ENCODE assay signal across 22 mouse cellular contexts in genomic region chr7:63725040-63725729, GRCm38 (mm10).
DNase-seq lines count a peak whose midpoint lies in the region; ATAC-seq lines count a peak whose summit lies in the region.
"Had no signal": no experiment of that assay in that cellular context is flagged by ENCODE, and none has a peak within 500 bp of the region (broad histone marks: within the 10 kb centered on the region; RNA-seq: fewer than 3 reads in every experiment).

No protein-coding gene starts in this region.

- ATAC-seq in forebrain, embryonic 12.5 days (ENCODE audit: low FRiP score): peak; percentile 58; the same call in 1 of the 2 replicates
- ATAC-seq in midbrain, embryonic 13.5 days: peak; percentile 60; the same call in 1 of the 2 replicates
- no peak for ATAC-seq in midbrain, embryonic 11.5 days (ENCODE audit: low FRiP score)
- ATAC-seq in forebrain, embryonic 15.5 days (replicated peaks): peak; percentile 85
- ATAC-seq: activated CD4-positive, CD25-positive, alpha-beta regulatory T cell, adult 4 months; hindbrain, embryonic 16.5 days; intestine, embryonic 15.5 days had no signal

- no peak for DNase-seq in forebrain, embryonic 10.5 days (ENCODE audit: extremely low spot score, low spot score)
- no peak for DNase-seq in midbrain, embryonic 11.5 days (ENCODE audit: low spot score, missing footprints)
- peak; percentile 25 for DNase-seq in brain, adult 2 months (ENCODE audit: low read depth, low spot score)
- DNase-seq in adrenal gland, postnatal 36 days: no peak
- no peak for DNase-seq in left cerebral cortex, adult 9 months (ENCODE audit: low spot score in 2 of 2)
- DNase-seq: adrenal gland, adult 8-10 months; adrenal gland, postnatal 25 days; cerebellum, adult 11-12 months; cerebellum, adult 8-10 months; cerebellum, postnatal 14 days; gastrocnemius, postnatal 25 days; heart, adult 2 months; kidney, adult 11 months had no signal

- H3K4me3 ChIP-seq in forebrain, embryonic 12.5 days (replicated peaks): no peak overlapping the region
- H3K4me3 ChIP-seq in forebrain, embryonic 10.5 days: no peak overlapping the region
- no peak overlapping the region for H3K4me3 ChIP-seq in midbrain, embryonic 13.5 days (replicated peaks)
- no peak overlapping the region for H3K4me3 ChIP-seq in midbrain, embryonic 11.5 days (ENCODE audit: low read depth, low read length)
- H3K4me3 ChIP-seq in forebrain, embryonic 15.5 days: no peak overlapping the region
- H3K4me3 ChIP-seq: heart, adult 2 months; hindbrain, embryonic 10.5 days; hindbrain, embryonic 13.5 days; intestine, embryonic 15.5 days had no signal

- H3K9ac ChIP-seq in forebrain, embryonic 12.5 days: no peak overlapping the region
- H3K9ac ChIP-seq in midbrain, embryonic 13.5 days (replicated peaks): no peak overlapping the region
- no peak overlapping the region for H3K9ac ChIP-seq in midbrain, embryonic 11.5 days (ENCODE audit: low read length)
- no peak overlapping the region for H3K9ac ChIP-seq in forebrain, embryonic 15.5 days (replicated peaks)
- H3K9ac ChIP-seq: hindbrain, embryonic 13.5 days; intestine, embryonic 15.5 days had no signal

- no peak overlapping the region for H3K4me2 ChIP-seq in forebrain, embryonic 12.5 days
- no peak overlapping the region for H3K4me2 ChIP-seq in midbrain, embryonic 13.5 days (replicated peaks)
- no peak overlapping the region for H3K4me2 ChIP-seq in midbrain, embryonic 11.5 days
- H3K4me2 ChIP-seq in forebrain, embryonic 15.5 days (replicated peaks): no peak overlapping the region
- H3K4me2 ChIP-seq: heart, embryonic 11.5 days; hindbrain, embryonic 13.5 days; intestine, embryonic 15.5 days had no signal

- no peaks in the 10 kb centered on the region for H3K27me3 ChIP-seq in forebrain, embryonic 12.5 days
- H3K27me3 ChIP-seq in forebrain, embryonic 10.5 days (ENCODE audit: poor library complexity, severe bottlenecking): no peaks in the 10 kb centered on the region
- no peaks in the 10 kb centered on the region for H3K27me3 ChIP-seq in midbrain, embryonic 13.5 days
- H3K27me3 ChIP-seq in midbrain, embryonic 11.5 days (ENCODE audit: control insufficient read depth, insufficient read depth, low read length): no peaks in the 10 kb centered on the region
- H3K27me3 ChIP-seq in forebrain, embryonic 15.5 days: no peaks in the 10 kb centered on the region
- H3K27me3 ChIP-seq: hindbrain, embryonic 13.5 days; intestine, embryonic 15.5 days had no signal

- WGBS in forebrain, embryonic 12.5 days: 61% methylated on average over 6 of the region's 6 CpGs
- 79% methylated on average over 6 of the region's 6 CpGs for WGBS in forebrain, embryonic 10.5 days
- 64% methylated on average over 6 of the region's 6 CpGs for WGBS in midbrain, embryonic 13.5 days
- WGBS in midbrain, embryonic 11.5 days: 72% methylated on average over 6 of the region's 6 CpGs
- 53% methylated on average over 6 of the region's 6 CpGs for WGBS in forebrain, embryonic 15.5 days

- no peaks in the 10 kb centered on the region for H3K36me3 ChIP-seq in forebrain, embryonic 12.5 days (replicated peaks)
- H3K36me3 ChIP-seq in forebrain, embryonic 10.5 days (replicated peaks): no peaks in the 10 kb centered on the region
- peaks cover 6% of the 10 kb centered on the region for H3K36me3 ChIP-seq in midbrain, embryonic 13.5 days
- no peaks in the 10 kb centered on the region for H3K36me3 ChIP-seq in midbrain, embryonic 11.5 days (ENCODE audit: control insufficient read depth, insufficient read depth, low read length)
- peaks cover 2% of the 10 kb centered on the region; the same call in 1 of the 2 replicates for H3K36me3 ChIP-seq in forebrain, embryonic 15.5 days
- H3K36me3 ChIP-seq: hindbrain, embryonic 10.5 days; intestine, embryonic 15.5 days had no signal

- H3K9me3 ChIP-seq in forebrain, embryonic 12.5 days: no peaks in the 10 kb centered on the region
- H3K9me3 ChIP-seq in forebrain, embryonic 10.5 days: no peaks in the 10 kb centered on the region
- H3K9me3 ChIP-seq in midbrain, embryonic 13.5 days: no peaks in the 10 kb centered on the region
- H3K9me3 ChIP-seq in midbrain, embryonic 11.5 days (ENCODE audit: control insufficient read depth, low read length): no peaks in the 10 kb centered on the region
- H3K9me3 ChIP-seq in forebrain, embryonic 15.5 days: no peaks in the 10 kb centered on the region
- H3K9me3 ChIP-seq: hindbrain, embryonic 10.5 days; hindbrain, embryonic 13.5 days; intestine, embryonic 15.5 days had no signal

- no peaks in the 10 kb centered on the region for H3K4me1 ChIP-seq in forebrain, embryonic 12.5 days
- no peaks in the 10 kb centered on the region for H3K4me1 ChIP-seq in forebrain, embryonic 10.5 days
- H3K4me1 ChIP-seq in midbrain, embryonic 13.5 days (replicated peaks): no peaks in the 10 kb centered on the region
- no peaks in the 10 kb centered on the region for H3K4me1 ChIP-seq in midbrain, embryonic 11.5 days (ENCODE audit: control insufficient read depth, insufficient read depth, low read length)
- H3K4me1 ChIP-seq in forebrain, embryonic 15.5 days: no peaks in the 10 kb centered on the region
- H3K4me1 ChIP-seq: hindbrain, embryonic 10.5 days; hindbrain, embryonic 13.5 days; intestine, embryonic 15.5 days had no signal

- H3K27ac ChIP-seq in forebrain, embryonic 12.5 days: no peak overlapping the region
- no peak overlapping the region for H3K27ac ChIP-seq in forebrain, embryonic 10.5 days
- H3K27ac ChIP-seq in midbrain, embryonic 13.5 days: no peak overlapping the region
- no peak overlapping the region for H3K27ac ChIP-seq in midbrain, embryonic 11.5 days (ENCODE audit: low read depth, low read length)
- H3K27ac ChIP-seq in forebrain, embryonic 15.5 days (replicated peaks): no peak overlapping the region
- H3K27ac ChIP-seq: heart, adult 2 months; hindbrain, embryonic 10.5 days; hindbrain, embryonic 13.5 days; intestine, embryonic 15.5 days had no signal
